Mouse (Mus musculus): ENCODE results near the gene Opcml. TPM values are rescaled to one million over a fixed set of nuclear protein-coding genes. Genes with fewer than 3 reads are reported as not detected.

The Opcml gene
- polyA plus RNA-seq, 1 experiment from 2014 or later: 6.1 TPM

GRCm38 (mm10) chr9:28084273-28084726 lies 293.7 kb downstream of the Opcml start:
- Histone ChIP-seq H3K4me1 (ENCODE audit: control insufficient read depth, insufficient read depth, low read length) (peaks cover 5% of the 10 kb centered on the region; the same call in 1 of the 2 replicates), H3K9me3 (replicated peaks; ENCODE audit: control insufficient read depth, low read length) (no peaks in the 10 kb centered on the region), H3K4me2 (ENCODE audit: low read depth, low read length) (no peak overlapping the region), H3K4me3 (ENCODE audit: low read length) (no peak overlapping the region), H3K27ac (ENCODE audit: low read length) (no peak overlapping the region), H3K27me3 (ENCODE audit: control insufficient read depth, insufficient read depth, low read length) (no peaks in the 10 kb centered on the region), H3K36me3 (ENCODE audit: control insufficient read depth, insufficient read depth) (no peaks in the 10 kb centered on the region), H3K9ac (ENCODE audit: low read length) (no peak overlapping the region)
- peak; percentile 65 for ATAC-seq (replicated peaks; ENCODE audit: extremely low read depth, insufficient read depth, low FRiP score)
- 14% methylated on average over 2 of the region's 2 CpGs for WGBS

- no peak for ATAC-seq (replicated peaks; ENCODE audit: extremely low read depth, insufficient read depth, low FRiP score)
- Histone ChIP-seq H3K9ac (ENCODE audit: low read length) (no peak overlapping the region), H3K27me3 (ENCODE audit: control insufficient read depth, insufficient read depth, low read length) (no peaks in the 10 kb centered on the region), H3K4me3 (ENCODE audit: low read length) (no peak overlapping the region), H3K36me3 (ENCODE audit: control insufficient read depth, insufficient read depth) (no peaks in the 10 kb centered on the region), H3K27ac (ENCODE audit: low read length) (no peak overlapping the region), H3K9me3 (replicated peaks; ENCODE audit: control insufficient read depth, low read length) (no peaks in the 10 kb centered on the region), H3K4me1 (ENCODE audit: control insufficient read depth, insufficient read depth, low read length) (no peaks in the 10 kb centered on the region), H3K4me2 (ENCODE audit: low read depth, low read length) (no peak overlapping the region)
- WGBS: 72% methylated on average over 1 of the region's 1 CpGs
These were observed 300.8 kb downstream of the Opcml start for GRCm38 (mm10) chr9:28091395-28091794.

- no peaks in the 10 kb centered on the region for H3K4me1 ChIP-seq (ENCODE audit: control insufficient read depth, insufficient read depth, low read length)
- no peak overlapping the region for H3K27ac ChIP-seq (ENCODE audit: low read length)
- no peak for ATAC-seq (replicated peaks; ENCODE audit: extremely low read depth, insufficient read depth, low FRiP score)
- no peak overlapping the region for H3K4me2 ChIP-seq (ENCODE audit: low read depth, low read length)
- H3K36me3 ChIP-seq (ENCODE audit: control insufficient read depth, insufficient read depth): no peaks in the 10 kb centered on the region
- no peak overlapping the region for H3K9ac ChIP-seq (ENCODE audit: low read length)
- no peak overlapping the region for H3K4me3 ChIP-seq (ENCODE audit: low read length)
- H3K27me3 ChIP-seq (ENCODE audit: control insufficient read depth, insufficient read depth, low read length): no peaks in the 10 kb centered on the region
- no peaks in the 10 kb centered on the region for H3K9me3 ChIP-seq (replicated peaks; ENCODE audit: control insufficient read depth, low read length)
- 73% methylated on average over 4 of the region's 4 CpGs for WGBS
These were observed 304.1 kb downstream of the Opcml start for GRCm38 (mm10) chr9:28094722-28095121.

DNA sequence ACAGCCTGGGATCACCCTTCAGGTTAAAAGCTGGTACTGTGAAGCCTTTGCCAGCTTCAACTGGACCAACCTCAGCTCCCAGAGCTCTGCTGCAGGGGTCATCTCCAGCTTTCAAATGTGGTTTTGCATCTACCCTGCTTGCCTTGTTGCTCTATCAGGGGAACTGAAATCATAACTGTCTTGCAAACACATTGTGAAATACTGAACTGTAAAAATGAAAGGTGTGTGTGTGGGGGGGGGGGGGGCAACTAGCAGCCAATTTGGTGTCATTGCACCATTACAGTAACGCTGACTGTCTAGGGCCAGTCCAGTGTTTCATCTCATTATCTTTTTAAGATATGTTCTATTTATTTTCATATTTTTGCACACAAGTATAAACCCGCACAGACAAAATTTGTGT lies 305.6 kb downstream of the Opcml start:
- H3K4me3 ChIP-seq (ENCODE audit: low read length): no peak overlapping the region
- H3K27ac ChIP-seq (ENCODE audit: low read length): no peak overlapping the region
- H3K9me3 ChIP-seq (replicated peaks; ENCODE audit: control insufficient read depth, low read length): no peaks in the 10 kb centered on the region
- no peaks in the 10 kb centered on the region for H3K36me3 ChIP-seq (ENCODE audit: control insufficient read depth, insufficient read depth)
- ATAC-seq (replicated peaks; ENCODE audit: extremely low read depth, insufficient read depth, low FRiP score): no peak
- H3K9ac ChIP-seq (ENCODE audit: low read length): no peak overlapping the region
- no peaks in the 10 kb centered on the region for H3K27me3 ChIP-seq (ENCODE audit: control insufficient read depth, insufficient read depth, low read length)
- no peaks in the 10 kb centered on the region for H3K4me1 ChIP-seq (ENCODE audit: control insufficient read depth, insufficient read depth, low read length)
- WGBS: 96% methylated on average over 2 of the region's 2 CpGs
- no peak overlapping the region for H3K4me2 ChIP-seq (ENCODE audit: low read depth, low read length)

DNA sequence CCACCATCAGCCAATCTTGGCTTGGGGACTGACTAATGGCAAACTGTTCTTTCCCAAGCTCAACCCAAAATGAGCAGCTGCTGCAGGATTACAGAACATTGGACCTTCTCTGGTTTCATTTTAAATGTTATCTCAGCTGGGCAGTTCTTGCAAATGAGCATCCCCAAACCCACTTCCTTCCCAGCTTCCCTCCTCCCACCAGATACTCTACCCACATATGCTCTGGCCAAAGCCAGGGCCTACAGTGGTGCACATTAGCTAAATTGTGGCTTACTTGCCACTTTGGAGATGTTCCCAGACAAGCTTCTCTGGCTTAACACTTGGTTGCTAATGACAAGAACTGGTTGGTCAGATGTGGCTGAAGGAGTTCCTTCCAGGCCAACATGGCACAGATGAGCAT lies 311.4 kb downstream of the Opcml start:
- no peaks in the 10 kb centered on the region for H3K27me3 ChIP-seq (ENCODE audit: control insufficient read depth, insufficient read depth, low read length)
- H3K36me3 ChIP-seq (ENCODE audit: control insufficient read depth, insufficient read depth): no peaks in the 10 kb centered on the region
- no peak overlapping the region for H3K4me2 ChIP-seq (ENCODE audit: low read depth, low read length)
- no peaks in the 10 kb centered on the region for H3K4me1 ChIP-seq (ENCODE audit: control insufficient read depth, insufficient read depth, low read length)
- H3K4me3 ChIP-seq (ENCODE audit: low read length): no peak overlapping the region
- no peak overlapping the region for H3K27ac ChIP-seq (ENCODE audit: low read length)
- H3K9me3 ChIP-seq (replicated peaks; ENCODE audit: control insufficient read depth, low read length): no peaks in the 10 kb centered on the region
- no peak for ATAC-seq (replicated peaks; ENCODE audit: extremely low read depth, insufficient read depth, low FRiP score)
- H3K9ac ChIP-seq (ENCODE audit: low read length): no peak overlapping the region

GRCm38 (mm10) chr9:28121858-28122257 lies 331.3 kb downstream of the Opcml start:
- no peak for ATAC-seq (replicated peaks; ENCODE audit: extremely low read depth, insufficient read depth, low FRiP score)
- no peaks in the 10 kb centered on the region for H3K36me3 ChIP-seq (ENCODE audit: control insufficient read depth, insufficient read depth)
- H3K27ac ChIP-seq (ENCODE audit: low read length): no peak overlapping the region
- H3K27me3 ChIP-seq (ENCODE audit: control insufficient read depth, insufficient read depth, low read length): no peaks in the 10 kb centered on the region
- H3K4me1 ChIP-seq (ENCODE audit: control insufficient read depth, insufficient read depth, low read length): no peaks in the 10 kb centered on the region
- no peak overlapping the region for H3K9ac ChIP-seq (ENCODE audit: low read length)
- H3K9me3 ChIP-seq (replicated peaks; ENCODE audit: control insufficient read depth, low read length): no peaks in the 10 kb centered on the region
- 47% methylated on average over 2 of the region's 2 CpGs for WGBS
- no peak overlapping the region for H3K4me3 ChIP-seq (ENCODE audit: low read length)
- no peak overlapping the region for H3K4me2 ChIP-seq (ENCODE audit: low read depth, low read length)

DNA sequence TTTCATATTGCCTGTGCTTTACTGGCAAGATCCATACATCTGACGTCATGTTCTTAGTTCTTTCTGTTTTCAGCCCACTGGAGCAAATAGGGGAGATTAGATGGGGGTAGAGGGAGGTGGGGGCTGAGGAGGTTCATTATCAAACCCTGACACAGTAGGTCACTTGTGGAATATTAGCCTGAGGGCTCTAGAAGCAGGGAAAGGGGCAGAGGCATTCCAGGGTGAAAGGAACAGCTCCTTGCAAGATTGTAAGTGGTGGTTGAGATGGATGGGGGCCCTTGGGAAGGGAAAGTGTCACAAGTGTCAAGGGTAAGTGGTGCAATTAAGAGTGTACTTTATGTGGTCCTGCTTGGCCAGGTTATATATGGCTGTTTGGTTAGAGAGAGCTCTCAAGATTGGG lies 338.2 kb downstream of the Opcml start:
- Histone ChIP-seq H3K27ac (ENCODE audit: low read length) (no peak overlapping the region), H3K4me2 (ENCODE audit: low read depth, low read length) (no peak overlapping the region), H3K4me3 (ENCODE audit: low read length) (no peak overlapping the region), H3K9me3 (replicated peaks; ENCODE audit: control insufficient read depth, low read length) (no peaks in the 10 kb centered on the region), H3K27me3 (ENCODE audit: control insufficient read depth, insufficient read depth, low read length) (no peaks in the 10 kb centered on the region), H3K36me3 (ENCODE audit: control insufficient read depth, insufficient read depth) (no peaks in the 10 kb centered on the region), H3K9ac (ENCODE audit: low read length) (no peak overlapping the region), H3K4me1 (ENCODE audit: control insufficient read depth, insufficient read depth, low read length) (no peaks in the 10 kb centered on the region)
- ATAC-seq (replicated peaks; ENCODE audit: extremely low read depth, insufficient read depth, low FRiP score): no peak
- 68% methylated on average over 1 of the region's 1 CpGs for WGBS

DNA sequence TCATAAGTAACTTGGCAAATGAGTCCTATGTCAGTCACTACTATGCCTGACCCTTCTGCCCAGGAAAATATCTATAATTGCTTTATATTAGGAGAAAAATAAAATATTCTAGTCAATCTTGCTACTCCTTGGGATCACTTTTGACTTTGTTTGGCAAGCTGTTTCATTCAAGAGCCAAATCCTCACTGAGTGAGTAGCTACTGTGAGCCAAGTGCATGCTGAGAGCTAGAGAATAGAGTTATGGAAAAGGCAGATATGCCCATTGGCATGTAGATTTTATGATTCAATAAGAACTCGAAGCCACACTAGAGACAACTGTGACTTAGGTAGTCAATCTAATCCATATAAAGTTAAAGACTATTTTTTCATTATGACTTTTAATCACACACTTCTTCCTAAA lies 340.9 kb downstream of the Opcml start:
- H3K27ac ChIP-seq (ENCODE audit: low read length): no peak overlapping the region
- no peak overlapping the region for H3K4me2 ChIP-seq (ENCODE audit: low read depth, low read length)
- 66% methylated on average over 1 of the region's 1 CpGs for WGBS
- H3K9ac ChIP-seq (ENCODE audit: low read length): no peak overlapping the region
- H3K9me3 ChIP-seq (replicated peaks; ENCODE audit: control insufficient read depth, low read length): no peaks in the 10 kb centered on the region
- no peaks in the 10 kb centered on the region for H3K27me3 ChIP-seq (ENCODE audit: control insufficient read depth, insufficient read depth, low read length)
- ATAC-seq (replicated peaks; ENCODE audit: extremely low read depth, insufficient read depth, low FRiP score): no peak
- no peaks in the 10 kb centered on the region for H3K4me1 ChIP-seq (ENCODE audit: control insufficient read depth, insufficient read depth, low read length)
- H3K36me3 ChIP-seq (ENCODE audit: control insufficient read depth, insufficient read depth): no peaks in the 10 kb centered on the region
- no peak overlapping the region for H3K4me3 ChIP-seq (ENCODE audit: low read length)

- no peaks in the 10 kb centered on the region for H3K27me3 ChIP-seq (ENCODE audit: control insufficient read depth, insufficient read depth, low read length)
- WGBS: 60% methylated on average over 2 of the region's 2 CpGs
- H3K36me3 ChIP-seq (ENCODE audit: control insufficient read depth, insufficient read depth): no peaks in the 10 kb centered on the region
- no peak overlapping the region for H3K27ac ChIP-seq (ENCODE audit: low read length)
- no peak overlapping the region for H3K4me2 ChIP-seq (ENCODE audit: low read depth, low read length)
- no peaks in the 10 kb centered on the region for H3K9me3 ChIP-seq (replicated peaks; ENCODE audit: control insufficient read depth, low read length)
- no peaks in the 10 kb centered on the region for H3K4me1 ChIP-seq (ENCODE audit: control insufficient read depth, insufficient read depth, low read length)
- ATAC-seq (replicated peaks; ENCODE audit: extremely low read depth, insufficient read depth, low FRiP score): no peak
- no peak overlapping the region for H3K9ac ChIP-seq (ENCODE audit: low read length)
- H3K4me3 ChIP-seq (ENCODE audit: low read length): no peak overlapping the region
These were observed 346.0 kb downstream of the Opcml start for GRCm38 (mm10) chr9:28136614-28137013.

Measured in heart, embryonic 16.5 days (tissue).